ENCODE assay signal across 25 mouse cellular contexts in genomic region chr1:37407228-37407627, GRCm38 (mm10).
"Had no signal": no experiment of that assay in that cellular context is flagged by ENCODE, and none has a peak within 500 bp of the region (broad histone marks: within the 10 kb centered on the region; RNA-seq: fewer than 3 reads in every experiment).

No protein-coding gene starts in this region.

- H3K27ac ChIP-seq: embryonic facial prominence, embryonic 10.5 days; embryonic facial prominence, embryonic 12.5 days; embryonic facial prominence, embryonic 13.5 days; embryonic facial prominence, embryonic 15.5 days; forebrain, embryonic 10.5 days; forebrain, embryonic 12.5 days; forebrain, embryonic 13.5 days; forebrain, embryonic 15.5 days; gastrocnemius, adult 2 months; heart, adult 2 months; heart, embryonic 10.5 days had no signal

- H3K4me2 ChIP-seq: embryonic facial prominence, embryonic 12.5 days; embryonic facial prominence, embryonic 13.5 days; embryonic facial prominence, embryonic 15.5 days; forebrain, embryonic 12.5 days; forebrain, embryonic 13.5 days; forebrain, embryonic 15.5 days had no signal

- H3K9ac ChIP-seq: embryonic facial prominence, embryonic 12.5 days; embryonic facial prominence, embryonic 13.5 days; embryonic facial prominence, embryonic 15.5 days; forebrain, embryonic 12.5 days; forebrain, embryonic 13.5 days; forebrain, embryonic 15.5 days; forebrain, postnatal 0 days had no signal

- H3K27me3 ChIP-seq: embryonic facial prominence, embryonic 12.5 days; embryonic facial prominence, embryonic 13.5 days; embryonic facial prominence, embryonic 15.5 days; forebrain, embryonic 12.5 days; forebrain, embryonic 13.5 days; forebrain, embryonic 15.5 days had no signal

- H3K4me3 ChIP-seq: embryonic facial prominence, embryonic 10.5 days; embryonic facial prominence, embryonic 12.5 days; embryonic facial prominence, embryonic 13.5 days; embryonic facial prominence, embryonic 15.5 days; erythroblast, embryonic 14.5 days; forebrain, embryonic 10.5 days; forebrain, embryonic 12.5 days; forebrain, embryonic 13.5 days; forebrain, embryonic 15.5 days; gastrocnemius, adult 2 months; heart, adult 2 months; heart, embryonic 10.5 days had no signal

- H3K36me3 ChIP-seq: embryonic facial prominence, embryonic 10.5 days; embryonic facial prominence, embryonic 12.5 days; embryonic facial prominence, embryonic 13.5 days; embryonic facial prominence, embryonic 15.5 days; forebrain, embryonic 10.5 days; forebrain, embryonic 12.5 days had no signal

- DNase-seq: cerebellum, adult 9-11 months; cerebellum, postnatal 10 days; cerebellum, postnatal 14 days; cerebellum, postnatal 25 days; cerebellum, postnatal 36 days; embryo, embryonic 11 days; forebrain, postnatal 0 days; gastrocnemius, adult 2 months; gastrocnemius, postnatal 10 days; gastrocnemius, postnatal 14 days; gastrocnemius, postnatal 25 days; gastrocnemius, postnatal 36 days; heart, adult 11 months; heart, adult 18-20 months; heart, adult 2 months had no signal

- H3K4me1 ChIP-seq: embryonic facial prominence, embryonic 10.5 days; embryonic facial prominence, embryonic 12.5 days; embryonic facial prominence, embryonic 13.5 days; embryonic facial prominence, embryonic 15.5 days; forebrain, embryonic 10.5 days; forebrain, embryonic 12.5 days; forebrain, embryonic 13.5 days; forebrain, embryonic 15.5 days; heart, embryonic 10.5 days had no signal

- H3K9me3 ChIP-seq: embryonic facial prominence, embryonic 10.5 days; embryonic facial prominence, embryonic 12.5 days; embryonic facial prominence, embryonic 13.5 days; embryonic facial prominence, embryonic 15.5 days; forebrain, embryonic 10.5 days; forebrain, embryonic 12.5 days; forebrain, embryonic 13.5 days; forebrain, embryonic 15.5 days; heart, embryonic 10.5 days had no signal
